Mouse (Mus musculus): ENCODE results near the gene Btbd35f2. TPM values are rescaled to one million over a fixed set of nuclear protein-coding genes. Genes with fewer than 3 reads are reported as not detected.
"Not testable (repeated sequence)": the region's sequence is repeated elsewhere in the genome, so short reads cannot be mapped to it uniquely, and the experiment has no call there.

Btbd35f2 gene
- not detected for polyA plus RNA-seq (2017; shearing (Covaris generic))

DNA sequence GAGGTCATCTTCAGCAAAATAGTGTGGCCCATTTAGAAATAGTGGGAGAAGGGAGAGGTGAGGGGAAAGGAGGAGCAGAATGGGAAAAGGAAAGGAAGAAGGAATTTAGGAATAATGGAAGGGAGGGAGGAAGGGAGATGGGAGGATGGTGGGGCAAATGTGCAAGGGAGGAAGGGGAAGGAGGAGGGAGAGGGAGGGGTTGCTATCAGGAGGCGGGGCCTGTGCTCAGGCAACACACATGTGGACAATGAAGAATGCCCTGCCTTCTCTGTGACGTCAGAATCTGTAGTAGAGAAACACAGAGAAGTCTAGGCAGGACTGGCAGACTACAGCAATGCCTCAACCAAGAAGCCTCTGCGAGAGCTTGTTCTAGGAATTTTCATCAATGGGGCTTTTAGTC is at the start of gene Btbd35f2:
Gene Btbd35f2 (plus strand): TSS at position 301 of the 400 bp plus-strand sequence.
- ATAC-seq: not testable (repeated sequence)

Other genes with a start within 250 kb of the Btbd35f2 start
- not detected for gene Btbd35f22, start 230.6 kb upstream of the Btbd35f2 start, polyA plus RNA-seq (2017; shearing (Covaris generic))